Mouse (Mus musculus) MEL (cell line): ENCODE data around the gene Olfr356. TPM values are rescaled to one million over a fixed set of nuclear protein-coding genes. Genes with fewer than 3 reads are reported as not detected.

Source experiments
- DNase-seq: peaks from one replicate; pipeline ENCODE4 v3.0.0; 2011; ENCODE audit warnings: low read depth, low spot score
- H3K27ac ChIP-seq: 2 replicates; pipeline ENCODE4 v1.5.1; 2012; ENCODE audit warnings: low read depth, mild to moderate bottlenecking, control low read depth, low read length, moderate library complexity; ENCODE audit not compliant: control insufficient read depth
- H3K27me3 ChIP-seq, 2 experiments: fragments of 150-350 bp in 1 of 2; sonication (generic) in 1 of 2; 2 replicates each; pipeline ENCODE4 v1.6.1; 2012; ENCODE audit warnings: low read length in 2 of 2, mild to moderate bottlenecking in 2 of 2, improper control_type of control experiment in 1 of 2, moderate library complexity in 1 of 2; ENCODE audit not compliant: insufficient read depth in 2 of 2, control insufficient read depth in 1 of 2
- H3K36me3 ChIP-seq, 2 experiments: 2 replicates each; pipeline ENCODE4 v1.6.1; 2012 to 2014; ENCODE audit warnings: low read length in 2 of 2, improper control_type of control experiment in 1 of 2, inconsistent platforms in 1 of 2, mild to moderate bottlenecking in 1 of 2; ENCODE audit not compliant: insufficient read depth in 2 of 2, control insufficient read depth in 1 of 2
- H3K4me1 ChIP-seq, 2 experiments: fragments of 150-350 bp in 1 of 2; sonication (generic) in 1 of 2; 2 replicates each; pipeline ENCODE4 v1.6.1; 2012; ENCODE audit warnings: low read length in 2 of 2, improper control_type of control experiment in 1 of 2, mild to moderate bottlenecking in 1 of 2; ENCODE audit not compliant: insufficient read depth in 2 of 2, control insufficient read depth in 1 of 2
- H3K4me3 ChIP-seq, 2 experiments: fragments of 150-350 bp in 1 of 2; sonication (generic) in 1 of 2; 2 replicates each; pipeline ENCODE4 v1.5.1; 2012; ENCODE audit warnings: low read depth in 2 of 2, low read length in 2 of 2, mild to moderate bottlenecking in 2 of 2, moderate library complexity in 2 of 2, control low read depth in 1 of 2, improper control_type of control experiment in 1 of 2; ENCODE audit not compliant: control insufficient read depth in 1 of 2, insufficient read depth in 1 of 2
- H3K79me2 ChIP-seq: 2 replicates; pipeline ENCODE4 v1.6.1; 2012; ENCODE audit warnings: mild to moderate bottlenecking, low read length, moderate library complexity; ENCODE audit not compliant: control insufficient read depth, poor library complexity, insufficient read depth
- H3K9ac ChIP-seq: 2 replicates; pipeline ENCODE4 v1.6.1; 2012; ENCODE audit warnings: low read depth, mild to moderate bottlenecking, control low read depth, low read length, moderate library complexity; ENCODE audit not compliant: control insufficient read depth, poor library complexity, severe bottlenecking
- H3K9me3 ChIP-seq: fragments of 150-350 bp; sonication (generic); replicated peaks from 2 replicates; pipeline ENCODE4 v1.6.1; 2012; ENCODE audit warnings: mild to moderate bottlenecking, low read length, improper control_type of control experiment, moderate library complexity; ENCODE audit not compliant: insufficient read depth
- CHD2 ChIP-seq: IDR thresholded peaks from 2 replicates; pipeline ENCODE4 v1.6.1; 2011; ENCODE audit warnings: low read length, improper control_type of control experiment
- CTCF ChIP-seq, 3 experiments: IDR thresholded peaks in 2 of 3; conservative IDR thresholded peaks in 1 of 3; 2 replicates each; pipeline ENCODE4 v1.5.1; 2011 to 2012; ENCODE audit warnings: low read length in 3 of 3, low read depth in 2 of 3, mild to moderate bottlenecking in 2 of 3, improper control_type of control experiment in 1 of 3, inconsistent platforms in 1 of 3, mixed read lengths in 1 of 3, moderate library complexity in 1 of 3; ENCODE audit not compliant: control insufficient read depth in 1 of 3, insufficient read depth in 1 of 3, poor library complexity in 1 of 3, severe bottlenecking in 1 of 3
- EP300 ChIP-seq, 2 experiments: IDR thresholded peaks; 2 replicates each; pipeline ENCODE4 v1.6.1; 2011; ENCODE audit warnings: improper control_type of control experiment in 2 of 2, low read length in 2 of 2, low read depth in 1 of 2, mild to moderate bottlenecking in 1 of 2
- JUND ChIP-seq: IDR thresholded peaks from 2 replicates; pipeline ENCODE4 v1.6.1; 2011; ENCODE audit warnings: low read depth, mild to moderate bottlenecking, improper control_type of control experiment, low read length
- MAZ ChIP-seq: IDR thresholded peaks from 2 replicates; pipeline ENCODE4 v1.6.1; 2012; ENCODE audit warnings: low read depth, mild to moderate bottlenecking, inconsistent platforms, low read length, improper control_type of control experiment
- MYC ChIP-seq: IDR thresholded peaks from 2 replicates; pipeline ENCODE4 v1.6.1; 2011; ENCODE audit warnings: low read depth, mild to moderate bottlenecking, low read length, improper control_type of control experiment, moderate library complexity
- NELFE ChIP-seq: IDR thresholded peaks from 2 replicates; pipeline ENCODE4 v1.6.1; 2011; ENCODE audit warnings: low read depth, low read length, improper control_type of control experiment
- RCOR1 ChIP-seq: IDR thresholded peaks from 2 replicates; pipeline ENCODE4 v1.6.1; 2012; ENCODE audit warnings: low read depth, mild to moderate bottlenecking, inconsistent platforms, low read length, improper control_type of control experiment
- SIN3A ChIP-seq: IDR thresholded peaks from 2 replicates; pipeline ENCODE4 v1.6.1; 2012; ENCODE audit warnings: low read length, improper control_type of control experiment, inconsistent platforms
- SMC3 ChIP-seq: IDR thresholded peaks from 2 replicates; pipeline ENCODE4 v1.6.1; 2011; ENCODE audit warnings: low read depth, low read length, improper control_type of control experiment
- TAL1 ChIP-seq: IDR thresholded peaks from 2 replicates; pipeline ENCODE4 v1.6.1; 2012; ENCODE audit warnings: mild to moderate bottlenecking, inconsistent platforms, low read length, moderate library complexity, mixed read lengths
- TBP ChIP-seq: IDR thresholded peaks from 2 replicates; pipeline ENCODE4 v1.8.0; 2011; ENCODE audit warnings: low read depth, low read length, improper control_type of control experiment
- UBTF ChIP-seq: IDR thresholded peaks from 2 replicates; pipeline ENCODE4 v1.6.1; 2012; ENCODE audit warnings: low read depth, mild to moderate bottlenecking, inconsistent platforms, low read length, improper control_type of control experiment, moderate library complexity, borderline replicate concordance; ENCODE audit not compliant: insufficient read depth
- ZC3H11A ChIP-seq: IDR thresholded peaks from 2 replicates; pipeline ENCODE4 v1.6.1; 2012; ENCODE audit warnings: low read depth, mild to moderate bottlenecking, inconsistent platforms, low read length, improper control_type of control experiment
- ZKSCAN1 ChIP-seq: IDR thresholded peaks from 2 replicates; pipeline ENCODE4 v1.6.1; 2012; ENCODE audit warnings: low read depth, mild to moderate bottlenecking, inconsistent platforms, low read length, improper control_type of control experiment, moderate library complexity
- ZMIZ1 ChIP-seq: IDR thresholded peaks from 2 replicates; pipeline ENCODE4 v1.6.1; 2012; ENCODE audit warnings: low read depth, mild to moderate bottlenecking, inconsistent platforms, low read length, improper control_type of control experiment, moderate library complexity
- polyA plus RNA-seq, 2 experiments: library from polyadenylated mRNA; stranded (reverse) in 1 of 2; unstranded in 1 of 2; fragments of >175 nt in 1 of 2; fragments of >200 nt in 1 of 2; gene quantifications; 2 replicates each; pipeline versions ENCODE4 v1.2.1 to v1.2.4; 2012; ENCODE audit warnings: low replicate concordance in 2 of 2, low read depth in 1 of 2; ENCODE audit not compliant: insufficient read length in 2 of 2, insufficient read depth in 1 of 2, missing spikeins in 1 of 2
- total RNA-seq: library from RNA; depleted of rRNA; stranded (reverse); fragments of 300-350 nt; gene quantifications from 2 replicates; pipeline ENCODE4 v1.2.3, GENCODE M21; 2012; rRNA removed

Olfr356 gene
- total and polyA plus RNA-seq, 3 experiments = not detected

DNA sequence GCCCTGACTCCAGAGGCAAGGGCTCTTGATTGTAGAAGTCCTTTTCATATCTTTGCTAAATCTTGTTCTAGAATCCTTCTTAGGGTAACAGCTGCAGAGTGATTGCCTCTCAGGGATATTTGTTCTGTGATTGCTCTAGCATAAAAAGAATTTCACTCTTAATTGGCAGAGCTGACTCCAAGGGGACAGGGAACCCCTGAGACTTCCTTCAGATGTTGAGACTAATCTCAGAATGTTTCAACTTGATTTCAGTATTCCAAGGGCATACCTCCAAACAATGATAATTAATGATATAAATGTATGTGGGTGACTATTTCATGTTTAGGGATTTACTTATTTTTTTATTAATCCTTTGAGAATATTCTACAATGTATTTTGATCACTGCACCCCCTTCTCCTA, 8.1 kb upstream of the Olfr356 start, which contains the start of gene Olfr355:
TSS of gene Olfr355 (minus strand) at position 101 of the 400 bp plus-strand sequence.
- no peaks in the 10 kb centered on the region for H3K36me3 ChIP-seq
- no peaks in the 10 kb centered on the region for H3K4me1 ChIP-seq
- H3K27me3 ChIP-seq = no peaks in the 10 kb centered on the region
- no peaks in the 10 kb centered on the region for H3K79me2 ChIP-seq
- no peak for DNase-seq
- H3K9me3 ChIP-seq = no peaks in the 10 kb centered on the region
- no peak within 1 kb of the TSS for H3K9ac ChIP-seq
- TF ChIP-seq CTCF (IDR thresholded peaks at IDR 0.05 in 2 of 3, conservative IDR thresholded peaks at IDR 0.05 in 1 of 3; ENCODE audit: control insufficient read depth in 1 of 3, insufficient read depth in 1 of 3, low read depth in 2 of 3, low read length in 3 of 3, poor library complexity in 1 of 3, severe bottlenecking in 1 of 3) (no peak), JUND (no peak), TAL1 (no peak), SIN3A (no peak), EP300 (IDR thresholded peaks at IDR 0.05; ENCODE audit: low read depth in 1 of 2, low read length in 2 of 2) (no peak), ZMIZ1 (no peak), ZC3H11A (no peak), MYC (no peak), MAZ (no peak), SMC3 (no peak), CHD2 (no peak), NELFE (no peak), TBP (no peak), UBTF (no peak), RCOR1 (no peak), ZKSCAN1 (no peak)
- H3K27ac ChIP-seq = no peak within 1 kb of the TSS
- H3K4me3 ChIP-seq = no peak within 1 kb of the TSS

Other genes starting within 250 kb of the Olfr356 start
- gene Olfr347, start 205.2 kb upstream of the Olfr356 start, total RNA-seq = not detected in 2 replicates
- gene Olfr347, start 205.2 kb upstream of the Olfr356 start, polyA plus RNA-seq = not detected
- not detected in 2 replicates for gene Olfr348, start 152.8 kb upstream of the Olfr356 start, total RNA-seq
- not detected for gene Olfr348, start 152.8 kb upstream of the Olfr356 start, polyA plus RNA-seq
- not detected in 2 replicates for gene Olfr50, start 146.6 kb upstream of the Olfr356 start, total RNA-seq
- gene Olfr50, start 146.6 kb upstream of the Olfr356 start, polyA plus RNA-seq = not detected
- gene Olfr3, start 120.1 kb upstream of the Olfr356 start, total RNA-seq = not detected in 2 replicates
- gene Olfr3, start 120.1 kb upstream of the Olfr356 start, polyA plus RNA-seq = not detected
- not detected in 2 replicates for gene Olfr350, start 90.8 kb upstream of the Olfr356 start, total RNA-seq
- not detected for gene Olfr350, start 90.8 kb upstream of the Olfr356 start, polyA plus RNA-seq
- gene Olfr351, start 74.5 kb upstream of the Olfr356 start, total RNA-seq = not detected in 2 replicates
- gene Olfr351, start 74.5 kb upstream of the Olfr356 start, polyA plus RNA-seq = not detected
- not detected in 2 replicates for gene Olfr352, start 68.7 kb upstream of the Olfr356 start, total RNA-seq
- gene Olfr352, start 68.7 kb upstream of the Olfr356 start, polyA plus RNA-seq = not detected
- gene Olfr353, start 44.2 kb upstream of the Olfr356 start, total RNA-seq = not detected in 2 replicates
- gene Olfr353, start 44.2 kb upstream of the Olfr356 start, polyA plus RNA-seq = not detected
- not detected in 2 replicates for gene Olfr354, start 31.4 kb upstream of the Olfr356 start, total RNA-seq
- gene Olfr354, start 31.4 kb upstream of the Olfr356 start, polyA plus RNA-seq = not detected
- not detected in 2 replicates for gene Olfr355, start 8.2 kb upstream of the Olfr356 start, total RNA-seq
- not detected for gene Olfr355, start 8.2 kb upstream of the Olfr356 start, polyA plus RNA-seq
- gene Olfr357, start 56.7 kb downstream of the Olfr356 start, total RNA-seq = not detected in 2 replicates
- gene Olfr357, start 56.7 kb downstream of the Olfr356 start, polyA plus RNA-seq = not detected
- not detected in 2 replicates for gene Olfr358, start 72.2 kb downstream of the Olfr356 start, total RNA-seq
- not detected for gene Olfr358, start 72.2 kb downstream of the Olfr356 start, polyA plus RNA-seq
- gene Olfr360, start 128.6 kb downstream of the Olfr356 start, total RNA-seq = not detected in 2 replicates
- gene Olfr360, start 128.6 kb downstream of the Olfr356 start, polyA plus RNA-seq = not detected
- gene Olfr361, start 152.2 kb downstream of the Olfr356 start, total RNA-seq = not detected in 2 replicates
- not detected for gene Olfr361, start 152.2 kb downstream of the Olfr356 start, polyA plus RNA-seq
- not detected in 2 replicates for gene Olfr362, start 180.8 kb downstream of the Olfr356 start, total RNA-seq
- gene Olfr362, start 180.8 kb downstream of the Olfr356 start, polyA plus RNA-seq = not detected
- not detected in 2 replicates for gene Olfr364-ps1, start 202.2 kb downstream of the Olfr356 start, total RNA-seq
- gene Olfr364-ps1, start 202.2 kb downstream of the Olfr356 start, polyA plus RNA-seq = not detected